Mouse (Mus musculus) cerebellum, adult 9-11 months (tissue): ENCODE measurements around the gene Vmn1r129.
"Not testable (repeated sequence)": the region's sequence is repeated elsewhere in the genome, so short reads cannot be mapped to it uniquely, and the experiment has no call there.

Source experiments
- DNase-seq: peaks from one replicate; pipeline ENCODE4 v3.0.0; 2022

Vmn1r129 gene

DNA sequence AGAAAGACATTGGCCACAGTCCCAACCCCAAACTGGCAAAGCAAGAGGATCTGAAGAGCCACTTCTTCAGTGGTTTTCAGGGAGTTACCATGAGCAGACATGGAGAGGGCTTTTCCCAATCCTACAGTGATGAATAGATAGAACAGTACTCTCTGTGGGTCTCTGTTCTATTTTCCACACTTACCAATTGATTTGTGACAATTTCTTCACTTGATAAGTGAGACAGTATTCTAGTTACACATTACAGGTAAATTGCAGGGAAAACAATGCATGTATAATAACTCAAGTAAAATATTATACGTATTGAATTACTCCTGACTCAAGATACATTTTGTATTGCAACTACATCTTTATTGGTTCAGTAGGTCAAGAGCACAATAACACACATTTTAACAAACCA, at the start of gene Vmn1r129:
TSS of gene Vmn1r129 (minus strand) at position 101 of the 400 bp plus-strand sequence.
- DNase-seq: not testable (repeated sequence)

DNA sequence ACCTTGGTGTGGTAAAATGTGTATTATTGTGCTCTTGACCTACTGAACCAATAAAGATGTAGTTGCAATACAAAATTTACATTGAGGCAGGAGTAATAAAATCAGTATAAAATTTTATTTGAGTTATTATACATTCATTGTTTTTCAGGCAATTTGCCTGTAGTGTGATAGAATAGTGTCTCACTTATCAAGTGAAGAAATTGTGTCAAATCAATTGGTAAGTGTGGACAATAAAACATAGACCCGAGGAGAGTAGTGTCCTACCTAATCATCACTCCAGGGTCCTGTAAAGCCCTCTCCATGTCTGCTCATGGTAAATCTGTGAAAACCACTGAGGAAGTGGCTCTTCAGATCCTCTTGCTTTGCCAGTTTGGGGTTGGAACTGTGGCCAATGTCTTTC, 12.0 kb downstream of the Vmn1r129 start, which contains the start of gene Vmn1r128:
TSS of gene Vmn1r128 (plus strand) at position 301 of the 400 bp plus-strand sequence.
- not testable (repeated sequence) for DNase-seq

DNA sequence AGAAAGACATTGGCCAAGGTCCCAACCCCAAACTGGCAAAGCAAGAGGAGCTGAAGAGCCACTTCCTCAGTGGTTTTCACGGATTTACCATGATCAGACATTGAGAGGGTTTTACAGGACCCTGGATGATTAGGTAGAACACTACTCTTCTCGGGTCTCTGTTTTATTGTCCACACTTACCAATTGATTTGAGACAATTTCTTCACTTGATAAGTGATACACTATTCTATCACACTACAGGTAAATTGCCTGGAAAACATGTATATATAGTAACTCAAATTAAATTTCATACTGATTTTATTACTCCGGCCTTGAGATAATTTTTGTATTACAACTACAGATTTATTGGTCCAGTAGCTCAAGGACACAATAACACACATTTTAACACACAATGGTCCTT, 41.3 kb downstream of the Vmn1r129 start, which contains the start of gene Vmn1r127:
TSS of gene Vmn1r127 (minus strand) at position 101 of the 400 bp plus-strand sequence.
- DNase-seq: not testable (repeated sequence)
